Mouse (Mus musculus) erythroblast, embryonic 14.5 days (primary cell): ENCODE data around the gene Pfkfb2.

Source experiments
- GATA1 ChIP-seq: IDR thresholded peaks from 2 replicates; pipeline ENCODE4 v1.6.1; 2012; ENCODE audit warnings: low read length, inconsistent platforms, mixed read lengths
- TAL1 ChIP-seq: IDR thresholded peaks from 3 replicates; pipeline ENCODE4 v1.6.1; 2012; ENCODE audit warnings: low read length, inconsistent platforms, mixed read lengths

- TF ChIP-seq GATA1 (no peak), TAL1 (no peak)
Measured at GRCm38 (mm10) chr1:130732706-130733658, 3.9 kb upstream of the Pfkfb2 start.
